Mouse (Mus musculus) heart, embryonic 10.5 days (tissue): ENCODE data around the gene Igsf3. TPM values are rescaled to one million over a fixed set of nuclear protein-coding genes. Genes with fewer than 3 reads are reported as not detected.

Experiments used
- DNase-seq: peaks from one replicate; pipeline ENCODE4 v3.0.0-alpha.2; 2017; ENCODE audit warnings: low spot score
- H3K27ac ChIP-seq: fragments of 300-500 bp; sonication (generic); 2 replicates; pipeline ENCODE4 v1.5.1; 2016; ENCODE audit warnings: mild to moderate bottlenecking
- H3K27me3 ChIP-seq: fragments of 300-500 bp; sonication (generic); 2 replicates; pipeline ENCODE4 v1.6.1; 2016; ENCODE audit warnings: mild to moderate bottlenecking; ENCODE audit not compliant: poor library complexity, insufficient read depth, severe bottlenecking
- H3K36me3 ChIP-seq: fragments of 300-500 bp; sonication (generic); 2 replicates; pipeline ENCODE4 v1.6.1; 2016; ENCODE audit warnings: mild to moderate bottlenecking, moderate library complexity
- H3K4me1 ChIP-seq: fragments of 300-500 bp; sonication (generic); 2 replicates; pipeline ENCODE4 v1.6.1; 2016; ENCODE audit warnings: mild to moderate bottlenecking
- H3K4me3 ChIP-seq: fragments of 300-500 bp; sonication (generic); 2 replicates; pipeline ENCODE4 v1.5.1; 2016; ENCODE audit warnings: mild to moderate bottlenecking, moderate library complexity
- H3K9me3 ChIP-seq: fragments of 300-500 bp; sonication (generic); 2 replicates; pipeline ENCODE4 v1.6.1; 2016; ENCODE audit warnings: mild to moderate bottlenecking, moderate library complexity
- WGBS: fragments of 180-500 bp; shearing (Covaris S2); methylation state at CpG from one replicate; pipeline ENCODE4 v1.1.7; 2016; 5-methylcytosine and 5-hydroxymethylcytosine counted together
- polyA plus RNA-seq: library from polyadenylated mRNA; unstranded; fragments of >200 nt; fragmentation: Nextera tagmentation; extraction: Ambion mirVana; gene quantifications from 2 replicates; pipeline ENCODE4 v1.2.1, GENCODE M21; 2016

Gene Igsf3
- polyA plus RNA-seq, 1 experiment from 2014 or later: 45.9 TPM

DNA sequence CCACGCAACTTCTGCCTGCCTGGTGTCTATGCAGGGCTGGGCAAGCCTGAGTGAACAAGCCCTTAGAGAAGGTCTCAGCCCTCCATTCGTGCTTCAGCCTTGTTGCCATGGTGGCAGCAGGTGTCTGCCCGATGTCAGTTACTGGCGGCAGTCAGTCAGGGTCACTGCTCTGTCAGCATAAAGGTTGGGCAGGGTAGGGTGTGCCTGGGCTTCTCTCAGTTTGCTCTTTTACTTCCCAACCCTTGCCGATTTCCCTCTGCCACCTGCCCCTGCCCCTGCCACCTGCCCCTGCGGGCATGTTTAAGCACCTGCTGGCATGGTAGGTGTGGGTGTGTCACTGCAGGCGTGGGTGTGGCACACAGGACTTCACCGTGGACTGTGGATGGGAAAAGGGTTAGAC lies 67.6 kb downstream of the Igsf3 start:
- 84% methylated on average over 8 of the region's 8 CpGs for WGBS
- H3K4me3 ChIP-seq: no peak overlapping the region
- peaks cover 55% of the 10 kb centered on the region for H3K36me3 ChIP-seq
- peaks cover 28% of the 10 kb centered on the region for H3K4me1 ChIP-seq
- no peaks in the 10 kb centered on the region for H3K27me3 ChIP-seq
- H3K9me3 ChIP-seq: no peaks in the 10 kb centered on the region
- no peak for DNase-seq
- no peak overlapping the region for H3K27ac ChIP-seq

GRCm38 (mm10) chr3:101447239-101447638 lies 70.4 kb downstream of the Igsf3 start:
- no peak for DNase-seq
- Histone ChIP-seq H3K36me3 (peaks cover 50% of the 10 kb centered on the region), H3K27ac (no peak overlapping the region), H3K4me1 (peaks cover 23% of the 10 kb centered on the region), H3K27me3 (no peaks in the 10 kb centered on the region), H3K4me3 (no peak overlapping the region), H3K9me3 (no peaks in the 10 kb centered on the region)
- 87% methylated on average over 4 of the region's 4 CpGs for WGBS

GRCm38 (mm10) chr3:101448765-101449164 lies 71.9 kb downstream of the Igsf3 start:
- no peak for DNase-seq
- H3K4me3 ChIP-seq: no peak overlapping the region
- peaks cover 63% of the 10 kb centered on the region for H3K36me3 ChIP-seq
- H3K4me1 ChIP-seq: peaks cover 32% of the 10 kb centered on the region
- H3K27ac ChIP-seq: no peak overlapping the region
- no peaks in the 10 kb centered on the region for H3K9me3 ChIP-seq
- no peaks in the 10 kb centered on the region for H3K27me3 ChIP-seq
- 90% methylated on average over 3 of the region's 3 CpGs for WGBS

DNA sequence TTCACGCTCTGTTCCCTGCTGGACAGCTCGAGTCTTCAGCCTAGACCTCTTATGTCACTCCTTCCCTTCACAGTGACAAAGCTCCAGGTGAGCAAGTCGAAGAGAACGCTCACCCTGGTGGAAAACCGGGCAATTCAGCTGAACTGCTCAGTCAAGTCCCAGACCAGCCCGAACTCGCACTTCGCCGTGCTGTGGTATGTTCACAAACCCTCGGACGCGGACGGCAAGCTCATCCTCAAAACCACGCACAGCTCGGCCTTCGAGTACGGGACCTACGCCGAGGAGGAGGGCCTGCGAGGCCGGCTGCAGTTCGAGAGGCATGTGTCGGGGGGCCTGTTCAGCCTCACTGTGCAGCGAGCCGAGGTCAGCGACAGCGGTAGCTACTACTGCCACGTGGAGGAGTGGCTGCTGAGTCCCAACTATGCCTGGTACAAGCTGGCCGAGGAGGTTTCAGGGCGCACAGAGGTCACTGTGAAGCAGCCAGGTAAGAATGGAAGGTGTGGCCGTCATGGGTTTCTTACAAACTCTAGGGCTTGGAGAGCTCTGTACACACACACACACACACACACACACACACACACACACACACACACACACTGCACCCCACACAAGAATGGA lies 74.0 kb downstream of the Igsf3 start:
- peaks cover 26% of the 10 kb centered on the region for H3K4me1 ChIP-seq
- no peak for DNase-seq
- 78% methylated on average over 31 of the region's 31 CpGs for WGBS
- no peaks in the 10 kb centered on the region for H3K27me3 ChIP-seq
- no peak overlapping the region for H3K27ac ChIP-seq
- no peaks in the 10 kb centered on the region for H3K9me3 ChIP-seq
- H3K4me3 ChIP-seq: no peak overlapping the region
- H3K36me3 ChIP-seq: peaks cover 75% of the 10 kb centered on the region

GRCm38 (mm10) chr3:101460618-101461017 lies 83.7 kb downstream of the Igsf3 start:
- Histone ChIP-seq H3K36me3 (peaks cover 64% of the 10 kb centered on the region), H3K27ac (no peak overlapping the region), H3K4me3 (no peak overlapping the region), H3K27me3 (no peaks in the 10 kb centered on the region), H3K4me1 (no peaks in the 10 kb centered on the region; the same call in none of the 2 replicates), H3K9me3 (peaks cover 5% of the 10 kb centered on the region; the same call in 1 of the 2 replicates)
- 67% methylated on average over 7 of the region's 7 CpGs for WGBS
- DNase-seq: no peak

DNA sequence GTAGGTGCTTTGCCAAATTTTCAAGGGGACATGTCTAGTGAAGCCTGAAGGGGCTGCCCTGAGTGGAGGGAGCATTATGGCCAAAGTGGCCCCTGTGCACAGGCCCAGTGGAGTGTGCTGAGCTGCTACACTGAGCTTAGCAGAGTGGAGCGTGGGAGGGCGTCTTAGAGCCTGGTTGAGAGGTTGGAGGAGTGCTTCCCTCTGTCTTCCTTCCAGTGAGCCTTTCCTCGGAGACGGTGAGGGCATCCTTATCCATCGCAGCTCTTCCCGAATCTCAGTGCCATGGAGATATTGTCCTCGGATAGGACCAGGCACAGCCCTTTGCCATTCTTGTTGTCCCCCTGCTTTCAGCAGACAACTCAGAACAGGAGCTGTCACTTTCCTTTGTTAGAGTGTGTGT lies 84.2 kb downstream of the Igsf3 start:
- Histone ChIP-seq H3K36me3 (peaks cover 60% of the 10 kb centered on the region), H3K27ac (no peak overlapping the region)
- 79% methylated on average over 7 of the region's 7 CpGs for WGBS

DNA sequence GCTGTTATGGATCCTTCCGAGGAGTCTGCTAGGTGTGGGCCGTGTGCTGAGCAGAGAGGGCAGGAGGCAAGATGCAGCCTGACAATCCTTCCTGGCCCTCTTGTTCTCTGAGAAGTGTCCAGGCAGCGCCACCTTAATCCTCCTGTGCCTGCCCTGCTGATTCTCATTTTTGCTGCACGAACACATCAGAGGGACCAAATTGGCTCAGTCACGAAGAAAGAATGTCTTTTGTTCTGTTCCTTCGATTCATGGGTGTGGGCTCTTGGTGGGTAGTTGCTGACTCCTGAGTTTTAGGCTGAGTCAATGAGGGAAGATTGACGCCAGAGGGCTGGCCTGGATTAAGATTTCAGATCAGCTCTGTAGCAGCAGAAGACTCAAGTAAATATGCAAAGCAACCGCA lies 84.9 kb downstream of the Igsf3 start:
- WGBS: 54% methylated on average over 8 of the region's 8 CpGs
- H3K27ac ChIP-seq: no peak overlapping the region

More for the DNA sequence above, 84.2 kb downstream of the Igsf3 start:
- Histone ChIP-seq H3K4me1 (no peaks in the 10 kb centered on the region; the same call in none of the 2 replicates), H3K4me3 (no peak overlapping the region), H3K9me3 (peaks cover 5% of the 10 kb centered on the region; the same call in 1 of the 2 replicates), H3K27me3 (no peaks in the 10 kb centered on the region)
- no peak for DNase-seq

DNA sequence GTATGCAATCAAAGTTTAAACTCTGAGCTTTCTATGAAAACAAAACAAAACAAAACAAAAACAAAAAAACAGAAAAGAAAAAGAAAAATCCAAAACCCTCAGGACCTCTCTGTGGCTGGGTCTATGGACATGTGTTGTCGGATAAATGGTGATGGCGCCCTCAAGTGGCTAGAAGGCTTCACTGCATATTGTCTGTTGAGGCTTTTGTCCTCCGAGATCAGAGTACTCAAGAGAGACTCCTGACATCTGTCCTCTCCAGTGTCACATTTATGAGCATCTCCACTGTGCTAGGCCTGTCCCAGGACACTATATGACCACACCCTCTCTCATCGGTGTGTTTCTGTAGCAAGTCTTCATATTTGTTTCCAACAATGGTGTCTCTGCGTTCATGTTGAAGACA lies 85.4 kb downstream of the Igsf3 start:
- H3K27ac ChIP-seq: no peak overlapping the region

More for the DNA sequence above, 84.9 kb downstream of the Igsf3 start:
- Histone ChIP-seq H3K27me3 (no peaks in the 10 kb centered on the region), H3K4me3 (no peak overlapping the region), H3K36me3 (peaks cover 52% of the 10 kb centered on the region), H3K9me3 (peaks cover 5% of the 10 kb centered on the region; the same call in 1 of the 2 replicates), H3K4me1 (no peaks in the 10 kb centered on the region; the same call in none of the 2 replicates)
- DNase-seq: no peak

DNA sequence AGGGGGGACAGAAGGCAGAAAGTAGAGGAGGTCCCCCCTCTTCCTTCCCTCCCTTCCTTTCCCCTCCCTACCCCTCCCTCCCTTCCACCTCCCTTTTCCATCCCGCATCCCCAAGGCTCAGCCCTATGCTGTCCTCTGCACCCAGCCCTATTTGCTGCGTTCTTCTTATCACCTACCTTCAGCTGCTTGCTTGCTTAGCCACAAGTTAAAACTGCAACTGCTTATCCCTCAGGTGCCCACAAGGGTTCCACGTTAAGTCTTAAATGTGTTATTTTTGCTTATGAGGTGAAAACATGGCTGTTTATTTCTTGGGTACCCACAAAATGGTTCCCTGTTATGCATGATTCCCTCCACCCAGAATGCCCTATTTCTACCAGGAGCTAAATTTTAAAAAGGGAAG lies 86.6 kb downstream of the Igsf3 start:
- H3K4me1 ChIP-seq: peaks cover 9% of the 10 kb centered on the region
- no peak overlapping the region for H3K27ac ChIP-seq
- H3K4me3 ChIP-seq: no peak overlapping the region
- peaks cover 5% of the 10 kb centered on the region; the same call in 1 of the 2 replicates for H3K9me3 ChIP-seq
- no peaks in the 10 kb centered on the region for H3K27me3 ChIP-seq
- no peak for DNase-seq
- peaks cover 35% of the 10 kb centered on the region for H3K36me3 ChIP-seq
- WGBS: 69% methylated on average over 3 of the region's 3 CpGs

More for the DNA sequence above, 85.4 kb downstream of the Igsf3 start:
- Histone ChIP-seq H3K4me3 (no peak overlapping the region), H3K9me3 (peaks cover 5% of the 10 kb centered on the region; the same call in 1 of the 2 replicates), H3K27me3 (no peaks in the 10 kb centered on the region), H3K4me1 (no peaks in the 10 kb centered on the region; the same call in none of the 2 replicates), H3K36me3 (peaks cover 47% of the 10 kb centered on the region)
- no peak for DNase-seq
- WGBS: 30% methylated on average over 5 of the region's 5 CpGs

- Histone ChIP-seq H3K9me3 (no peaks in the 10 kb centered on the region), H3K4me1 (peaks cover 21% of the 10 kb centered on the region), H3K36me3 (0 out of 2 replicates have a peak, but pooled peaks cover under 1% of the 10 kb centered on the region), H3K27me3 (no peaks in the 10 kb centered on the region), H3K4me3 (no peak overlapping the region), H3K27ac (no peak overlapping the region)
- no peak for DNase-seq
- WGBS: 86% methylated on average over 9 of the region's 9 CpGs
Measured at GRCm38 (mm10) chr3:101469675-101470074, 92.8 kb downstream of the Igsf3 start.

DNA sequence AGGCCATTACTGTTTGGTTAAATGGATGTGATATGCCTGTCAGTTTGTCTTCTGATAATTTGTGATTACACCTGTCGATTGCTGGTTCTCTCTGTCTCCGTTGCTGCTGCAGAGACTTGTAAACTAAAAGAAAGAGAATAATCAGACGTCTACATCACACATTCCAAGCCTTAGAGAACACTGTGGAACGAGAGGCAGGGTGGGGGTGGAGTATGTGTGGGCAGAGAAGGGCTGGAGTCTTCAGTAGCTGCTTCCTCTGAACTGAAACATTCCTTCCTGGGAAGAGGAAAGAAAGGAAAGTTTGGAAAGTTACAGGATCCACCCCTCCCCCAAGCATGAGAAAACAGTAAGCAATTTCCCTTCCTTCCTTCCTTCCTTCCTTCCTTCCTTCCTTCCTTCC lies 95.0 kb downstream of the Igsf3 start:
- H3K27ac ChIP-seq: peak overlapping the region; percentile 22; the same call in 1 of the 2 replicates
- H3K9me3 ChIP-seq: no peaks in the 10 kb centered on the region
- H3K4me3 ChIP-seq: no peak overlapping the region
- H3K27me3 ChIP-seq: no peaks in the 10 kb centered on the region
- H3K36me3 ChIP-seq: no peaks in the 10 kb centered on the region
- H3K4me1 ChIP-seq: peaks cover 21% of the 10 kb centered on the region
- DNase-seq: no peak
- WGBS: 19% methylated on average over 4 of the region's 4 CpGs

- Histone ChIP-seq H3K4me1 (0 out of 2 replicates have a peak, but pooled peaks cover 5% of the 10 kb centered on the region), H3K9me3 (no peaks in the 10 kb centered on the region), H3K27me3 (0 out of 2 replicates have a peak, but pooled peaks cover 3% of the 10 kb centered on the region), H3K4me3 (no peak overlapping the region), H3K36me3 (no peaks in the 10 kb centered on the region), H3K27ac (peak overlapping the region; percentile 12; the same call in 1 of the 2 replicates)
- WGBS: 90% methylated on average over 6 of the region's 6 CpGs
- DNase-seq: no peak
Measured at GRCm38 (mm10) chr3:101481951-101482350, 105.1 kb downstream of the Igsf3 start.

DNA sequence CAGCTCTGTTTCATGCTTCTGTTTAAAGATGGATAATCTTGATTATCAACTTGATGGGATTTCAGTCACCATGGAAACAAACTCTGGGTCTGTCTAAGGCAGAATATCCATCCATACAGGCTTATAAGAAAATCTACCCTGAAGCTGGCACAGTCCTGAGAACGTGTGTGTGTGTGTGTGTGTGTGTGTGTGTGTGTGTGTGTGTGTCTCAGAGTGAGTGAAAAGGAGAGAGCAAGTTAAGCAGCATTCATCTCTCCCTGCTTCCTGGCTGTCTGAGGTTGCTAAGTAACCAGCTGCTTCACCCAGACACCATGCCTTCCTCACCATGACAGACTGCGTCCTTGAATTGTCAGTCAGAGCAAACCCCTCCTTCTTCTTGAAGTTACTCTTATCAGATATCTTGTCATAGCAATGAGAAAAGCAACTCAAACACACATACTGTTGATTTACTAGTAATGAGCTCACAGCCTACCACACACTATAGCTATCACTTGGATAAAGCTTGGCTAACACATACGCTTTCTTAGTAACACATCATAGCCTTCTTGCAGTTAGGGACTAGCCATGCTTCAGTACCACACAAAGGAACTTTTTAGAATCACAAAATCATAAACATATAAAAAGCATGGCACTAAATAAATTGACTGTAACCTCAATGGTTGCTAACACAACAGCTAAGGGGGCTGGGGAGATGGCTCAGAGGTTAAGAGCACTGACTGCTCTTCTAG lies 106.5 kb downstream of the Igsf3 start:
- H3K9me3 ChIP-seq: no peaks in the 10 kb centered on the region
- H3K4me1 ChIP-seq: 0 out of 2 replicates have a peak, but pooled peaks cover 5% of the 10 kb centered on the region
- 69% methylated on average over 3 of the region's 3 CpGs for WGBS
- H3K27me3 ChIP-seq: 0 out of 2 replicates have a peak, but pooled peaks cover 3% of the 10 kb centered on the region
- H3K36me3 ChIP-seq: no peaks in the 10 kb centered on the region
- no peak overlapping the region for H3K27ac ChIP-seq
- no peak for DNase-seq
- H3K4me3 ChIP-seq: no peak overlapping the region
